Mouse (Mus musculus) heart, postnatal 25 days (tissue): ENCODE data around the gene Mlkl. TPM values are rescaled to one million over a fixed set of nuclear protein-coding genes. Genes with fewer than 3 reads are reported as not detected.

Experiments
- DNase-seq: peaks from one replicate; pipeline ENCODE4 v3.0.0; 2022; ENCODE audit warnings: low spot score
- intact Hi-C: fragments of 180-260 bp; cut with DNase I; formaldehyde crosslinking; loops from one replicate; pipeline ENCODE4 v1.15.1; 2025
- total RNA-seq, 2 experiments: library from RNA; stranded (reverse); gene quantifications; 2 replicates each; pipeline ENCODE4 v1.2.3; 2021

Mlkl gene
- 1 to 10 TPM; 2.8 TPM for total RNA-seq

- intact Hi-C loops = no loop called here
These were observed at the start of gene Mlkl for GRCm38 (mm10) chr8:111337890-111338347. Mlkl (minus strand) TSS chr8:111338177.

GRCm38 (mm10) chr8:111385915-111386314 is 47.9 kb upstream of the Mlkl start:
- intact Hi-C loops = no loop called here
- no peak for DNase-seq

More at GRCm38 (mm10) chr8:111337890-111338347, at the start of gene Mlkl:
- DNase-seq = peak; percentile 26

- intact Hi-C loops = no loop called here
- no peak for DNase-seq
These were observed 46.7 kb upstream of the Mlkl start for GRCm38 (mm10) chr8:111384628-111385027.

GRCm38 (mm10) chr8:111375192-111375591 is 37.2 kb upstream of the Mlkl start:
- DNase-seq = no peak
- intact Hi-C loops = no loop called here

- no peak for DNase-seq
- intact Hi-C loops = no loop called here
These were observed 31.7 kb upstream of the Mlkl start for GRCm38 (mm10) chr8:111369711-111370110.

- no peak for DNase-seq
- intact Hi-C loops = no loop called here
These were observed 29.4 kb upstream of the Mlkl start for GRCm38 (mm10) chr8:111367350-111367749.

- no peak for DNase-seq
- intact Hi-C loops = no loop called here
These were observed 28.7 kb upstream of the Mlkl start for GRCm38 (mm10) chr8:111366610-111367234.

GRCm38 (mm10) chr8:111363489-111363888 is 25.5 kb upstream of the Mlkl start:
- no peak for DNase-seq
- intact Hi-C loops = no loop called here

- intact Hi-C loops = no loop called here
- DNase-seq = no peak
These were observed 22.7 kb upstream of the Mlkl start for GRCm38 (mm10) chr8:111360579-111361209.

- no peak for DNase-seq
- intact Hi-C loops = no loop called here
These were observed 22.0 kb upstream of the Mlkl start for GRCm38 (mm10) chr8:111359936-111360335.

GRCm38 (mm10) chr8:111358905-111359304 is 20.9 kb upstream of the Mlkl start:
- intact Hi-C loops = no loop called here
- no peak for DNase-seq

- intact Hi-C loops = no loop called here
These were observed 19.5 kb upstream of the Mlkl start for GRCm38 (mm10) chr8:111357433-111357832.

GRCm38 (mm10) chr8:111353497-111353896 is 15.5 kb upstream of the Mlkl start:
- intact Hi-C loops = no loop called here

More at GRCm38 (mm10) chr8:111357433-111357832, 19.5 kb upstream of the Mlkl start:
- no peak for DNase-seq

GRCm38 (mm10) chr8:111352289-111352688 is 14.3 kb upstream of the Mlkl start:
- DNase-seq = no peak
- intact Hi-C loops = no loop called here

More at GRCm38 (mm10) chr8:111353497-111353896, 15.5 kb upstream of the Mlkl start:
- no peak for DNase-seq

- intact Hi-C loops = no loop called here
- DNase-seq = no peak
These were observed 12.6 kb upstream of the Mlkl start for GRCm38 (mm10) chr8:111350577-111350976.

GRCm38 (mm10) chr8:111343225-111343624 is 5.2 kb upstream of the Mlkl start:
- intact Hi-C loops = loop anchor here (1.0 to 5.0 kb wide), 4 partner anchors 96 to 319 kb away; partner anchors contain the start of gene Znrf1
- DNase-seq = peak; percentile 41

GRCm38 (mm10) chr8:111340186-111340585 is 2.2 kb upstream of the Mlkl start:
- intact Hi-C loops = loop anchor here (5.0 kb wide), 2 partner anchors 197 to 257 kb away; partner anchors contain the start of gene Znrf1

GRCm38 (mm10) chr8:111338370-111339208 is 612 bp upstream of the Mlkl start:
- DNase-seq = no peak
- intact Hi-C loops = no loop called here

More at GRCm38 (mm10) chr8:111340186-111340585, 2.2 kb upstream of the Mlkl start:
- no peak for DNase-seq

- DNase-seq = no peak
These were observed 577 bp downstream of the Mlkl start for GRCm38 (mm10) chr8:111337311-111337889.

GRCm38 (mm10) chr8:111336692-111337091 is 1.3 kb downstream of the Mlkl start:
- intact Hi-C loops = no loop called here
- no peak for DNase-seq

More at GRCm38 (mm10) chr8:111337311-111337889, 577 bp downstream of the Mlkl start:
- intact Hi-C loops = no loop called here
